20 mouse cellular contexts compared by ENCODE assay signal in genomic region chr10:28365291-28365690, GRCm38 (mm10).
"Had no signal": no experiment of that assay in that cellular context is flagged by ENCODE, and none has a peak within 500 bp of the region (broad histone marks: within the 10 kb centered on the region; RNA-seq: fewer than 3 reads in every experiment).

No protein-coding gene starts in this region.

- H3K27me3 ChIP-seq: liver, embryonic 13.5 days; liver, embryonic 15.5 days; lung, embryonic 15.5 days; megakaryocyte, embryonic 14.5 days; midbrain, embryonic 12.5 days; neural tube, embryonic 13.5 days had no signal

- H3K9me3 ChIP-seq: liver, embryonic 13.5 days; liver, embryonic 15.5 days; lung, embryonic 15.5 days; megakaryocyte, embryonic 14.5 days; midbrain, embryonic 10.5 days; midbrain, embryonic 12.5 days; neural tube, embryonic 13.5 days had no signal

- H3K4me2 ChIP-seq: liver, embryonic 13.5 days; liver, embryonic 15.5 days; lung, embryonic 15.5 days; midbrain, embryonic 12.5 days; neural tube, embryonic 13.5 days had no signal

- DNase-seq: liver, embryonic 13.5 days; liver, postnatal 0 days; lung, adult 2 months; lung, postnatal 14 days; lung, postnatal 36 days; right cerebral cortex, postnatal 14 days; right cerebral cortex, postnatal 4 days; spleen, adult 18-20 months; thymus, adult 18-20 months; thymus, postnatal 14 days; thymus, postnatal 36 days had no signal

- H3K4me1 ChIP-seq: liver, embryonic 13.5 days; liver, embryonic 15.5 days; lung, embryonic 15.5 days; megakaryocyte, embryonic 14.5 days; midbrain, embryonic 10.5 days; midbrain, embryonic 12.5 days had no signal

- H3K4me3 ChIP-seq: liver, embryonic 13.5 days; liver, embryonic 15.5 days; lung, embryonic 15.5 days; megakaryocyte, embryonic 14.5 days; midbrain, embryonic 10.5 days; midbrain, embryonic 12.5 days; myocyte; neural tube, embryonic 13.5 days had no signal

- H3K36me3 ChIP-seq: liver, embryonic 13.5 days; liver, embryonic 15.5 days; lung, embryonic 15.5 days; midbrain, embryonic 10.5 days; midbrain, embryonic 12.5 days; neural tube, embryonic 13.5 days had no signal

- ATAC-seq: liver, postnatal 0 days; lung, postnatal 0 days had no signal

- H3K9ac ChIP-seq: liver, embryonic 13.5 days; liver, embryonic 15.5 days; liver, postnatal 0 days; lung, embryonic 15.5 days; midbrain, embryonic 12.5 days; neural tube, embryonic 13.5 days had no signal

- H3K27ac ChIP-seq: liver, embryonic 13.5 days; liver, embryonic 15.5 days; lung, embryonic 15.5 days; macrophage; midbrain, embryonic 10.5 days; midbrain, embryonic 12.5 days had no signal
